11 mouse cellular contexts compared by ENCODE assay signal in genomic region chr10:127872484-127872883, GRCm38 (mm10). TPM values are rescaled to one million over a fixed set of nuclear protein-coding genes. Genes with fewer than 3 reads are reported as not detected.
A peak's percentile ranks its signal among the peaks of the same experiment; 100 is the strongest.
DNase-seq lines count a peak whose midpoint lies in the region; ATAC-seq lines count a peak whose summit lies in the region.
"Had no signal": no experiment of that assay in that cellular context is flagged by ENCODE, and none has a peak within 500 bp of the region (broad histone marks: within the 10 kb centered on the region; RNA-seq: fewer than 3 reads in every experiment).

No protein-coding gene starts in this region.

- intact Hi-C loops in left cerebral cortex, postnatal 25 days (cut with DNase I) = loop anchor here (5.0 kb wide), 1 partner anchor 65 kb away; no protein-coding TSS in a partner anchor
- intact Hi-C loops in left cerebral cortex, postnatal 36 days (cut with DNase I) = loop anchor here (5.0 kb wide), 1 partner anchor 65 kb away; no protein-coding TSS in a partner anchor

- DNase-seq in cerebellum, postnatal 14 days = peak; percentile 9 to 10
- no peak for DNase-seq in cerebellum, adult 11 months
- DNase-seq in left cerebral cortex, postnatal 25 days (ENCODE audit: low spot score in 2 of 2) = peak; percentile 2 to 30
- DNase-seq in left cerebral cortex, postnatal 36 days (ENCODE audit: low spot score in 2 of 2) = no peak
- peak; percentile 31 for DNase-seq in MN1 (ENCODE audit: low spot score)
- peak; percentile 26 for DNase-seq in lung, postnatal 14 days
- DNase-seq in right cerebral cortex, postnatal 4 days = no peak

- no peak for ATAC-seq in inflammation-experienced regulatory T-cells, adult 6 months
- ATAC-seq: hindbrain, embryonic 16.5 days had no signal

RNA-seq across cellular contexts. Expression of gene Rdh16f2, which starts 6.2 kb away (rescaled TPM):
- total RNA-seq in left cerebral cortex, postnatal 25 days (2021) = not detected
- total RNA-seq in left cerebral cortex, postnatal 36 days (2021) = not detected
- polyA plus RNA-seq in inflammation-experienced regulatory T-cells, adult 6 months (2017; shearing (Covaris generic)) = not detected
- polyA plus RNA-seq: erythroblast, embryonic 14.5 days; hindbrain, embryonic 16.5 days; macrophage had no signal

RNA-seq across cellular contexts. Expression of gene Rdh7, which starts 16.1 kb away (rescaled TPM):
- total RNA-seq in left cerebral cortex, postnatal 25 days (2021) = not detected
- not detected for total RNA-seq in left cerebral cortex, postnatal 36 days (2021)
- not detected for polyA plus RNA-seq in inflammation-experienced regulatory T-cells, adult 6 months (2017; shearing (Covaris generic))
- polyA plus RNA-seq: erythroblast, embryonic 14.5 days; hindbrain, embryonic 16.5 days; macrophage had no signal

RNA-seq across cellular contexts. Expression of gene Rdh19, which starts 22.8 kb away (rescaled TPM):
- total RNA-seq in left cerebral cortex, postnatal 25 days (2021) = not detected
- not detected for total RNA-seq in left cerebral cortex, postnatal 36 days (2021)
- polyA plus RNA-seq in inflammation-experienced regulatory T-cells, adult 6 months (2017; shearing (Covaris generic)) = not detected
- polyA plus RNA-seq: erythroblast, embryonic 14.5 days; hindbrain, embryonic 16.5 days; macrophage had no signal

RNA-seq across cellular contexts. Expression of gene Sdr9c7, which starts 25.8 kb away (rescaled TPM):
- total RNA-seq in left cerebral cortex, postnatal 25 days (2021) = not detected
- total RNA-seq in left cerebral cortex, postnatal 36 days (2021) = not detected
- polyA plus RNA-seq in inflammation-experienced regulatory T-cells, adult 6 months (2017; shearing (Covaris generic)) = not detected
- polyA plus RNA-seq: erythroblast, embryonic 14.5 days; hindbrain, embryonic 16.5 days; macrophage had no signal

Comparison
In these comparisons a context has a peak if more than half of its experiments do, and no peak if none do; other contexts are left out.
1. DNase-seq: peak in cerebellum, postnatal 14 days (2 of 2), left cerebral cortex, postnatal 25 days (2 of 2), MN1 (single experiment) and lung, postnatal 14 days (single experiment); none in cerebellum, adult 11 months (single experiment), left cerebral cortex, postnatal 36 days (0 of 2) and right cerebral cortex, postnatal 4 days (single experiment).